Mouse (Mus musculus): ENCODE data around the gene Zyg11b.

- TF ChIP-seq CTCF (IDR thresholded peaks at IDR 0.05; ENCODE audit: low read depth) (no peak), EP300 (IDR thresholded peaks at IDR 0.05; ENCODE audit: low read depth) (no peak)
These were observed 108.0 kb downstream of the Zyg11b start for GRCm38 (mm10) chr4:108192821-108193323.

All from heart, postnatal 0 days (tissue).